Mouse (Mus musculus): ENCODE measurements at regions not wholly inside any gene's neighbourhood (a gene's known extent, or its start where the extent isn't known, plus 50 kb on each side); places are given as distances from the start of the nearest gene placed in this dataset.

DNA sequence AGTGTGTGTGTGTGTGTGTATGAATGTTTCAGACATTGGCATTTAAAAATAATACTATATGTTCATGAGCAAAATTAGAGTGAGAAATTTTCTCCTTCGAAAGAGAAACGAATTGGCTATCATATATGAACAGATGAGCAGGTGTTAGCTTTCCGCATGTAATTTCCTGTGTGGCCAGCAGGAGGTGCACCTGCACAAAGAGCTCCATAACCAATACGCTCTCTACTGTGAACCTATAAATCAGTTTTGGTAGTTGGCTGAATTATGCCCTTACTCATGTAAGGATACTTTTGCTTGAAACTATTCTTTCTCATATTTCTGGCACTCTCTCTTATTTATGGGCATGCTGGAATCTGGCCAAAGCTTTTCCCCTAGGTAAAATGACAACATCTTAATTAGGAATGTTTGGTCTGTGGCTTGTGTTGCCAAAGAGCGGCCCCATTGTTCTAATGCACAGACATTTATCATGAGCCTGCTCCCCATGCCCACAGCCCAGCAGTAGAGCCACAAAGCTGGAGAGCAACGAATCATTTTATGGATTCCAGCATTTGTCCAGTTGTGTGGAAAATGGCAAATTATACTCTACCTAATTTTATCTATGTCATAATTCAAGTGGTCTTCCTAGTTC is 1303.8 kb upstream of the Sel1l start:
- TF ChIP-seq CTCF (IDR thresholded peaks at IDR 0.05; ENCODE audit: extremely low read depth, insufficient read length, insufficient replicate concordance, low read depth, low read length) (no peak), POLR2A (IDR thresholded peaks at IDR 0.05; ENCODE audit: low read depth, low read length) (no peak)
